Mouse (Mus musculus): ENCODE measurements at regions not wholly inside any gene's neighbourhood (a gene's known extent, or its start where the extent isn't known, plus 50 kb on each side); places are given as distances from the start of the nearest gene placed in this dataset.

DNA sequence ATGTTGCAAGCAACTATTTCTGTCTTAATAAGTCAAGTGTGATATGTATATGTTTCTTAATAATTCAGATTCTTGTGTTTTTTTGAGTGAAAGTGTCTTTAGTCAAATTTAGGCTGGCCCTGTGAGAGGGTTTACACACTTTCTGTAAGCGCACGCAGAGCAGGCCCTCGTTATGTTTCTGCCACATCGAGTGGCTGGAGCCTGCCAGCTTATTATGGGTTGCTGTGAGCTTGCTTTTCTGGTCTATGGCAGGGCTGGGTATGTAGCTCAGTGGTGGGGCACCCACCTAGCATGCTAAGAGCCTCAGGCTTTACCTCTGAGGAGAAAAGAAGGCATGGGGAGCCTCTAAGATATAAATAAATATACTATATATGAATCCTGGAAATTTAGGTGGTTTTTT, 148.2 kb downstream of the Gm45692 start:
- TF ChIP-seq CTCF (IDR thresholded peaks at IDR 0.05; ENCODE audit: borderline replicate concordance, insufficient read depth, low read depth, low read length) (no peak), POLR2A (IDR thresholded peaks at IDR 0.05; ENCODE audit: borderline replicate concordance, insufficient read depth, low read length) (no peak)

All from cerebellum, adult 2 months (tissue).